Mouse (Mus musculus) megakaryocyte, embryonic 14.5 days (primary cell): Measurements from ENCODE around the gene Rnf182. TPM values are rescaled to one million over a fixed set of nuclear protein-coding genes. Genes with fewer than 3 reads are reported as not detected.

ENCODE experiments used
- H3K27me3 ChIP-seq: replicated peaks from 2 replicates; pipeline ENCODE3; 2012; ENCODE audit warnings: inconsistent platforms
- H3K36me3 ChIP-seq: replicated peaks from 2 replicates; pipeline ENCODE3; 2012; ENCODE audit warnings: low read length, inconsistent platforms, mixed read lengths
- H3K4me1 ChIP-seq: 2 replicates; pipeline ENCODE4 v1.6.1; 2012; ENCODE audit warnings: inconsistent platforms
- H3K4me3 ChIP-seq: replicated peaks from 2 replicates; pipeline ENCODE3; 2012; ENCODE audit warnings: moderate library complexity, mild to moderate bottlenecking, inconsistent platforms
- H3K9me3 ChIP-seq: 2 replicates; pipeline ENCODE4 v1.6.1; 2012; ENCODE audit warnings: inconsistent platforms
- FLI1 ChIP-seq: IDR thresholded peaks from 2 replicates; pipeline ENCODE4 v1.6.1; 2012; ENCODE audit warnings: low read length, inconsistent platforms, mixed read lengths
- GATA1 ChIP-seq: IDR thresholded peaks from 3 replicates; pipeline ENCODE4 v1.6.1; 2012; ENCODE audit warnings: mixed read lengths, low read length, inconsistent platforms, borderline replicate concordance
- polyA plus RNA-seq: library from polyadenylated mRNA; stranded (reverse); fragments of >175 nt; gene quantifications from 2 replicates; pipeline ENCODE4 v1.2.3, GENCODE M21; 2012; ENCODE audit warnings: low replicate concordance; ENCODE audit not compliant: insufficient read depth

The Rnf182 gene
- polyA plus RNA-seq: not detected in 2 replicates

- TF ChIP-seq GATA1 (no peak), FLI1 (no peak)
- H3K27me3 ChIP-seq: peaks cover 64% of the 10 kb centered on the region
- no peaks in the 10 kb centered on the region for H3K36me3 ChIP-seq
- H3K4me1 ChIP-seq: peaks cover 18% of the 10 kb centered on the region
- no peaks in the 10 kb centered on the region for H3K9me3 ChIP-seq
- peak within 1 kb of the TSS; percentile 88 for H3K4me3 ChIP-seq
Observed at GRCm38 (mm10) chr13:43615577-43616254, at the start of gene Rnf182. Gene Rnf182 (plus strand): TSS chr13:43615710.

GRCm38 (mm10) chr13:43566184-43566583 is 49.3 kb upstream of the Rnf182 start:
- Histone ChIP-seq H3K36me3 (no peaks in the 10 kb centered on the region), H3K4me3 (no peak overlapping the region), H3K4me1 (peaks cover 12% of the 10 kb centered on the region), H3K27me3 (peaks cover 6% of the 10 kb centered on the region), H3K9me3 (peaks cover 15% of the 10 kb centered on the region)
- TF ChIP-seq GATA1 (no peak), FLI1 (no peak)

- H3K4me3 ChIP-seq: no peak overlapping the region
- TF ChIP-seq FLI1 (no peak), GATA1 (no peak)
- H3K36me3 ChIP-seq: no peaks in the 10 kb centered on the region
- H3K4me1 ChIP-seq: peaks cover 3% of the 10 kb centered on the region; the same call in 1 of the 2 replicates
- peaks cover 6% of the 10 kb centered on the region for H3K27me3 ChIP-seq
- peaks cover 18% of the 10 kb centered on the region for H3K9me3 ChIP-seq
Observed at GRCm38 (mm10) chr13:43567141-43567891, 48.2 kb upstream of the Rnf182 start.

- Histone ChIP-seq H3K36me3 (no peaks in the 10 kb centered on the region), H3K27me3 (peaks cover 8% of the 10 kb centered on the region), H3K4me3 (no peak overlapping the region), H3K9me3 (peaks cover 22% of the 10 kb centered on the region), H3K4me1 (no peaks in the 10 kb centered on the region)
- TF ChIP-seq FLI1 (no peak), GATA1 (no peak)
Observed at GRCm38 (mm10) chr13:43573979-43574378, 41.5 kb upstream of the Rnf182 start.

- TF ChIP-seq FLI1 (no peak), GATA1 (no peak)
- Histone ChIP-seq H3K36me3 (no peaks in the 10 kb centered on the region), H3K4me3 (no peak overlapping the region)
Observed at GRCm38 (mm10) chr13:43575431-43575830, 40.1 kb upstream of the Rnf182 start.

GRCm38 (mm10) chr13:43577254-43577653 is 38.3 kb upstream of the Rnf182 start:
- Histone ChIP-seq H3K4me1 (peaks cover 5% of the 10 kb centered on the region; the same call in 1 of the 2 replicates), H3K27me3 (peaks cover 7% of the 10 kb centered on the region), H3K36me3 (no peaks in the 10 kb centered on the region), H3K4me3 (no peak overlapping the region), H3K9me3 (peaks cover 3% of the 10 kb centered on the region; the same call in 1 of the 2 replicates)
- TF ChIP-seq FLI1 (no peak), GATA1 (no peak)

More at GRCm38 (mm10) chr13:43575431-43575830, 40.1 kb upstream of the Rnf182 start:
- H3K4me1 ChIP-seq: peaks cover 5% of the 10 kb centered on the region; the same call in 1 of the 2 replicates
- H3K27me3 ChIP-seq: peaks cover 8% of the 10 kb centered on the region
- peaks cover 15% of the 10 kb centered on the region for H3K9me3 ChIP-seq

- H3K9me3 ChIP-seq: peaks cover 3% of the 10 kb centered on the region; the same call in 1 of the 2 replicates
- H3K4me1 ChIP-seq: peaks cover 5% of the 10 kb centered on the region; the same call in 1 of the 2 replicates
- peaks cover 9% of the 10 kb centered on the region for H3K27me3 ChIP-seq
- no peak overlapping the region for H3K4me3 ChIP-seq
- no peaks in the 10 kb centered on the region for H3K36me3 ChIP-seq
- no peak for TF ChIP-seq FLI1
Observed at GRCm38 (mm10) chr13:43577766-43578165, 37.7 kb upstream of the Rnf182 start.

GRCm38 (mm10) chr13:43579740-43580139 is 35.8 kb upstream of the Rnf182 start:
- Histone ChIP-seq H3K4me3 (peak overlapping the region; percentile 76), H3K9me3 (peaks cover 3% of the 10 kb centered on the region; the same call in 1 of the 2 replicates)
- no peak for TF ChIP-seq GATA1
- TF ChIP-seq FLI1: no peak

GRCm38 (mm10) chr13:43580661-43581060 is 34.8 kb upstream of the Rnf182 start:
- peaks cover 23% of the 10 kb centered on the region for H3K27me3 ChIP-seq
- H3K36me3 ChIP-seq: no peaks in the 10 kb centered on the region
- TF ChIP-seq FLI1: no peak
- peaks cover 5% of the 10 kb centered on the region; the same call in 1 of the 2 replicates for H3K4me1 ChIP-seq
- H3K9me3 ChIP-seq: peaks cover 3% of the 10 kb centered on the region; the same call in 1 of the 2 replicates
- H3K4me3 ChIP-seq: no peak overlapping the region

More at GRCm38 (mm10) chr13:43579740-43580139, 35.8 kb upstream of the Rnf182 start:
- Histone ChIP-seq H3K27me3 (peaks cover 21% of the 10 kb centered on the region), H3K36me3 (no peaks in the 10 kb centered on the region), H3K4me1 (peaks cover 5% of the 10 kb centered on the region; the same call in 1 of the 2 replicates)

GRCm38 (mm10) chr13:43582961-43583360 is 32.5 kb upstream of the Rnf182 start:
- peaks cover 11% of the 10 kb centered on the region for H3K9me3 ChIP-seq
- no peaks in the 10 kb centered on the region for H3K36me3 ChIP-seq
- H3K4me3 ChIP-seq: no peak overlapping the region
- H3K4me1 ChIP-seq: peaks cover 5% of the 10 kb centered on the region; the same call in 1 of the 2 replicates
- peaks cover 22% of the 10 kb centered on the region for H3K27me3 ChIP-seq
- TF ChIP-seq FLI1 (no peak), GATA1 (no peak)
